Mouse (Mus musculus) forebrain, embryonic 12.5 days (tissue): Measurements from ENCODE around the gene Serpine2. TPM values are rescaled to one million over a fixed set of nuclear protein-coding genes. Genes with fewer than 3 reads are reported as not detected.

ENCODE experiments used
- ATAC-seq: fragments of 200-750 bp; cut with Nextera tagmentation; 2 replicates; pipeline ENCODE4 v1.8.0; 2017; ENCODE audit warnings: moderate TSS enrichment; ENCODE audit not compliant: low FRiP score
- H3K27ac ChIP-seq: fragments of 300-500 bp; sonication (generic); 2 replicates; pipeline ENCODE4 v1.5.1; 2016; ENCODE audit warnings: mild to moderate bottlenecking
- H3K27me3 ChIP-seq: fragments of 300-500 bp; sonication (generic); 2 replicates; pipeline ENCODE4 v1.6.1; 2016; ENCODE audit warnings: mild to moderate bottlenecking
- H3K36me3 ChIP-seq: fragments of 300-500 bp; sonication (generic); replicated peaks from 2 replicates; pipeline ENCODE4 v1.6.1; 2016; ENCODE audit warnings: mild to moderate bottlenecking
- H3K4me1 ChIP-seq: fragments of 300-500 bp; sonication (generic); 2 replicates; pipeline ENCODE4 v1.6.1; 2016
- H3K4me2 ChIP-seq: fragments of 300-500 bp; sonication (generic); 2 replicates; pipeline ENCODE4 v1.6.1; 2016; ENCODE audit warnings: mild to moderate bottlenecking, moderate library complexity
- H3K4me3 ChIP-seq: fragments of 300-500 bp; sonication (generic); replicated peaks from 2 replicates; pipeline ENCODE4 v1.5.1; 2016; ENCODE audit warnings: mild to moderate bottlenecking
- H3K9ac ChIP-seq: fragments of 300-500 bp; sonication (generic); 2 replicates; pipeline ENCODE4 v1.6.1; 2016; ENCODE audit warnings: mild to moderate bottlenecking
- H3K9me3 ChIP-seq: fragments of 300-500 bp; sonication (generic); 2 replicates; pipeline ENCODE4 v1.6.1; 2016
- WGBS: fragments of 180-500 bp; shearing (Covaris S2); methylation state at CpG from one replicate; pipeline ENCODE4 v1.1.7; 2016; 5-methylcytosine and 5-hydroxymethylcytosine counted together
- polyA plus RNA-seq: library from polyadenylated mRNA; unstranded; fragments of >200 nt; fragmentation: Nextera tagmentation; extraction: Ambion mirVana; gene quantifications from 2 replicates; pipeline ENCODE4 v1.2.1, GENCODE M21; 2016

Serpine2 gene
- polyA plus RNA-seq: 42.5 and 43.8 TPM in 2 replicates

- Histone ChIP-seq H3K9me3 (no peaks in the 10 kb centered on the region), H3K4me3 (no peak within 1 kb of the TSS), H3K4me1 (peaks cover 36% of the 10 kb centered on the region), H3K27me3 (peaks cover 59% of the 10 kb centered on the region), H3K36me3 (no peaks in the 10 kb centered on the region), H3K9ac (no peak within 1 kb of the TSS), H3K27ac (no peak within 1 kb of the TSS), H3K4me2 (no peak within 1 kb of the TSS)
- 18% methylated on average over 6 of the region's 6 CpGs for WGBS
- no peak for ATAC-seq
Observed at GRCm38 (mm10) chr1:79861130-79861942, at the start of gene Serpine2. TSS of gene Serpine2 (minus strand) at chr1:79861180.

DNA sequence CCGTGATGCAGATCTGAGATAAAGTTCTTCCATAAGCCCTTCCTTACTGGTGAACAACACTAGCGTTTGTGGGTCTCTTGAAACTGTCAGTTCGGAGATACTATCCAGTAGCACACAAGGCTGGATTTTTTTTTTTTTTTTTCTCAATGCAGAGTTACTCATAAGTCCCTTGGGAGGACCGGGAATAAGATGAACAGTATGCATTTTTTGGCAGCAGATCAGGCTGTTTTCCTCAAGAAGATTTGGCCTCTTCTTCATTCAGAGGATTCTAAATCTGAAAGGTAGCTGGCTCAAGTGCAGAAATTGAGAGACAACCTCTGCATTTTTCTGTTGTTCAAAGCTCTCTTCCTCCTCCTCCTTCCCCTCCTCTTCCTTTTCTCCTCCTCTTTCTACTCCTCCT lies 46.8 kb upstream of the Serpine2 start:
- H3K9me3 ChIP-seq: 0 out of 2 replicates have a peak, but pooled peaks cover 6% of the 10 kb centered on the region
- no peak overlapping the region for H3K4me2 ChIP-seq
- H3K9ac ChIP-seq: no peak overlapping the region
- no peak overlapping the region for H3K4me3 ChIP-seq
- no peaks in the 10 kb centered on the region for H3K36me3 ChIP-seq
- H3K4me1 ChIP-seq: no peaks in the 10 kb centered on the region
- WGBS: 91% methylated on average over 4 of the region's 4 CpGs
- H3K27me3 ChIP-seq: no peaks in the 10 kb centered on the region
- no peak overlapping the region for H3K27ac ChIP-seq
- ATAC-seq: no peak

GRCm38 (mm10) chr1:79905241-79905640 lies 44.3 kb upstream of the Serpine2 start:
- H3K4me3 ChIP-seq: no peak overlapping the region
- H3K4me2 ChIP-seq: no peak overlapping the region
- no peak overlapping the region for H3K27ac ChIP-seq
- 79% methylated on average over 3 of the region's 3 CpGs for WGBS
- H3K36me3 ChIP-seq: no peaks in the 10 kb centered on the region
- H3K9ac ChIP-seq: no peak overlapping the region
- ATAC-seq: no peak
- H3K9me3 ChIP-seq: no peaks in the 10 kb centered on the region
- H3K4me1 ChIP-seq: no peaks in the 10 kb centered on the region
- no peaks in the 10 kb centered on the region for H3K27me3 ChIP-seq

DNA sequence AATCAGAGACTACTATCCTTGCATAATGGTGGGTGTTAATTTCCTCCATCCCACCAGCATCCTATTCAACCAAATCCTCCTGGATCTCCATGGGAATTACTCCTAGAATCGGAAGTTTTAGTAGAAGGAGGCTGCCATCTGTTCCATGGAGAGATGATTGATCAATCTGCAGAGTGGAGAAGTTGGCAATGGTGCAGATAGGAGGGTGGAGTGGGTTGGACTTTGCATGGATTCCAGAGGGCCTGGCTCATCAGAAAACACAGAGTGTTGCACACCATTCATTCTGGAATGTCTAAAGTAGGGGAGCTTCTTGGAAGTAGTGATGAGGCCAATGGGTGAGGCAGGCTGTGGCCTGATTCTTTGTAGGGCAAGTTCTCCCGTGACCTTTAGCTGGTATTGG lies 41.9 kb upstream of the Serpine2 start:
- no peak for ATAC-seq
- H3K27ac ChIP-seq: no peak overlapping the region
- no peaks in the 10 kb centered on the region for H3K36me3 ChIP-seq
- no peak overlapping the region for H3K4me3 ChIP-seq
- no peaks in the 10 kb centered on the region for H3K9me3 ChIP-seq
- H3K27me3 ChIP-seq: no peaks in the 10 kb centered on the region
- H3K9ac ChIP-seq: no peak overlapping the region
- 82% methylated on average over 2 of the region's 2 CpGs for WGBS
- no peak overlapping the region for H3K4me2 ChIP-seq
- no peaks in the 10 kb centered on the region for H3K4me1 ChIP-seq

DNA sequence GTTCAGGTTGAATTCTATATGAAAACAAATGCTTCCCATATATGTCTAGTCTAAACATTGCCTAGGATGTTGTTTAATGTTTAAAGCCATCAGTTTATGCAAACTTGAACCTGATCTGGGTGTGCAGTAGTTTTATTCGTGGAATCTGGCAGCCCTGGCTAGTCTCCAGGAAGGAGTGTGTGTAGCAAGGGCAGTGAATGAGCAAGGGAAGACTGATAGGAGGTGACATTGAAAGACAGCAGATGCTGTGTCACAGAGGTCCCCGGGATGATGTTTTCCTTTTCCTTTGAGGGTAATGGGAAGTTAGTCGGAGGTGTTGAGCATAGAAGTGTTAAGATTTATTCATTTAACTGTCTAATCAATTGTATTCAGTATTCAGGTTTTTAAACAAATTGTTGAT lies 21.7 kb upstream of the Serpine2 start:
- no peaks in the 10 kb centered on the region for H3K4me1 ChIP-seq
- no peak overlapping the region for H3K4me2 ChIP-seq
- ATAC-seq: no peak
- no peaks in the 10 kb centered on the region for H3K9me3 ChIP-seq
- H3K36me3 ChIP-seq: no peaks in the 10 kb centered on the region
- H3K4me3 ChIP-seq: no peak overlapping the region
- H3K27me3 ChIP-seq: no peaks in the 10 kb centered on the region
- no peak overlapping the region for H3K27ac ChIP-seq
- H3K9ac ChIP-seq: no peak overlapping the region
- WGBS: 80% methylated on average over 3 of the region's 3 CpGs

DNA sequence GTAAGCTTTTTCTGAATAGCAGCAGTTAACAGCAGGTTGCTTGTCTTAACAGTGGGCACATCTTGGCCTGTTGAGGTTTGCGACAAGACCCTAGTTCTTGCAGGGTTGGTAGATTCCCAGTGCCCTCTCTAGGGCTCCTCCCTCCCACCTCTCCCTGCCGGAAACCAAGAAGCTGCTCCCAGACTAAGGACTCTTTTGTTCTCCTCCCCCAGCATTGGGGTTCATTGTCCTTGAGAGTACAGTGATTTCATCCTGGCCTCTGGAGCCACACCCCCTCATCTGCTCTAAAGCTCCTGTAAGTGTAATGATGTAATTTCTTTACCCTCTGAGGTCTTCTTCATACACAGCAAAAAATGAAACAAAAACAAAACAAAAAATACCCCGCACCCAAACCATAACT lies 13.8 kb upstream of the Serpine2 start:
- no peak overlapping the region for H3K27ac ChIP-seq

DNA sequence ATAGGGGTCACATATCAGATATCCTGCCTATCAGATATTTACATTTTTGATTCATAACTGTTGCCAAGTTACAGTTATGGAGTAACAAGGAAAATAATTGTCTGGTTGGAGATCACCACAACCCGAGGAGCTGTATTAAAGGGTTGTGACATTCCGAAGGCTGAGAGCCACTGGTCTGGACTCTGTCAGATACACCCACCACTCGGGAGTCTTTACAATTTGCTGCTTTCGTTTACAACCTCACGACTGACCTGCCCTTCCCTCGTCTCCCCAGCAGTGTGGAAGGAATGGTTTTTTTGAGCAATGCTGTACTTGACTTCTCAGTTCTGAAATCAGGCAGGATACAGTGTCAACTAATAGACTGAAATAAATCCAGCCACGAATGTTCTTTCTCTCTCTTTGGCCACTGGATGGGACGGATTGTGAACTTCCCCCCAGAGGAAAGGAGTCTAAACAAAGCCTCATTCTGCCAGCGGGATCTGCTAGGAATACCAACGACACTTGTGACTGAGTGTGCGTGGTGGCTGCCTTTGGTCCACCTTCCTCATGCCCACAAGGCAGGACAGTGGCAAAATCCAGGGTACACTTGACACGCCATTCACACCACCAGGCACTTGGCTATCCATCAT lies 455 bp downstream of the Serpine2 start:
- H3K4me2 ChIP-seq: no peak overlapping the region

More for the DNA sequence above, 13.8 kb upstream of the Serpine2 start:
- no peak overlapping the region for H3K4me3 ChIP-seq
- ATAC-seq: no peak
- H3K27me3 ChIP-seq: no peaks in the 10 kb centered on the region
- peaks cover 6% of the 10 kb centered on the region for H3K4me1 ChIP-seq
- H3K4me2 ChIP-seq: no peak overlapping the region
- H3K36me3 ChIP-seq: no peaks in the 10 kb centered on the region
- WGBS: 51% methylated on average over 3 of the region's 3 CpGs
- no peaks in the 10 kb centered on the region for H3K9me3 ChIP-seq
- no peak overlapping the region for H3K9ac ChIP-seq

GRCm38 (mm10) chr1:79859975-79860374 lies 1.0 kb downstream of the Serpine2 start:
- H3K27ac ChIP-seq: no peak overlapping the region
- no peaks in the 10 kb centered on the region for H3K9me3 ChIP-seq
- H3K9ac ChIP-seq: no peak overlapping the region
- H3K4me1 ChIP-seq: peaks cover 36% of the 10 kb centered on the region
- H3K27me3 ChIP-seq: peaks cover 67% of the 10 kb centered on the region
- WGBS: 83% methylated on average over 5 of the region's 5 CpGs
- ATAC-seq: no peak
- no peak overlapping the region for H3K4me3 ChIP-seq
- H3K36me3 ChIP-seq: no peaks in the 10 kb centered on the region
- no peak overlapping the region for H3K4me2 ChIP-seq

More for the DNA sequence above, 455 bp downstream of the Serpine2 start:
- Histone ChIP-seq H3K36me3 (no peaks in the 10 kb centered on the region), H3K27ac (no peak overlapping the region), H3K4me3 (no peak overlapping the region), H3K4me1 (peaks cover 36% of the 10 kb centered on the region), H3K27me3 (peaks cover 67% of the 10 kb centered on the region), H3K9ac (no peak overlapping the region), H3K9me3 (no peaks in the 10 kb centered on the region)
- WGBS: 41% methylated on average over 12 of the region's 12 CpGs
- no peak for ATAC-seq

DNA sequence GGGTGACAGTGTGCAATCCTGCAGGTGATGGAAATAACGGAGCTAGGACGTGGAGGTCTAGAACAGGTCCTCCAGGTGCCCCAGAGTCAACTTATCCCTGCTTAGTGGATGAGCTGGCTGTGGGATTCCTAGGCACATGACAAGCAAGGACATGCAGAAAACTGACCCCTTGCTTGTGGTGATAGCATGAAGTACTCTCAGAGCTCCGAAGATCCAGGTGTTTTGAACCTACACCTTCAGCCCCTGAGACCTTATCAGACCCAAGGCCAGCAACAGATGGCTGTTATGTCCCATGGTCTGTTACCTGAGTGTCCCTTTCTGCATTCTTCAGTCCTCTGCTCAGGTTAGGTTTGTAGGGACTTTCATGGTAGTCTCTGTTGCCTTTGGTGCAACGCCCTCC lies 2.0 kb downstream of the Serpine2 start:
- H3K27ac ChIP-seq: no peak overlapping the region
- H3K27me3 ChIP-seq: peaks cover 60% of the 10 kb centered on the region
- H3K9me3 ChIP-seq: no peaks in the 10 kb centered on the region
- H3K4me3 ChIP-seq: peak overlapping the region; percentile 65
- H3K4me2 ChIP-seq: peak overlapping the region; percentile 92
- peaks cover 36% of the 10 kb centered on the region for H3K4me1 ChIP-seq
- 27% methylated on average over 4 of the region's 4 CpGs for WGBS
- no peak; the same call in 1 of the 2 replicates for ATAC-seq
- peak overlapping the region; percentile 67 for H3K9ac ChIP-seq
- no peaks in the 10 kb centered on the region for H3K36me3 ChIP-seq

DNA sequence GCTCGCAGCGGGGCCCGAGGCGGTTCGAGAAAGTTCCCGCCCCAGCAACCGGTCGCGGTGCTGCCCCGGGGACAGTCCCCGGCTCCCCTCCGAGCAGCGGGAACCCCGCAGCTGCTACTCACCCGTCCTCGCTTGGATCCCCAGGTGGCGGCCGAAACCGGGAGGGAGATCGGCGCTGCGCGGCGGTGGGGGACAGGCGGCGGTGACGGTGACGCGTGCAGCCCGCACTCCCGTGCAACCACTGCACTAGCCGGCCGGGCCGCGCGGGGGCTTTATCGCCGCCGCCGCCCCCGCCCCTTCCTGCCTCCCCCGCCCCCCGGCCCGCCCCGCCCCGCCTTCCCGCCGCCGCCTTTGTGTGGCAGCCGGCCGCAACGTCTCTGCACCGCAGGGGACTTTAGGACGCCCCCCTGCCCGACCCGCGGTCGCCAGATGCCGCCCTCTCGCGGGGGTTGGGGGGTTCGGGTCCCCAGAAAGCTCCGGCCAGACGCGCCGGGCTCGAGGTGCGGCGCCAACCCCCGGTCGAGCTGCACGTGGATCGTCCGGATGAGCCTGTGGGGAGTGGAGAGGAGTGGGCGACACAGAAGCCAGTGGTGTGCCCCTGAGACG lies 2.5 kb downstream of the Serpine2 start:
- Histone ChIP-seq H3K4me1 (peaks cover 36% of the 10 kb centered on the region), H3K27me3 (peaks cover 59% of the 10 kb centered on the region), H3K36me3 (no peaks in the 10 kb centered on the region), H3K4me2 (peak overlapping the region; percentile 92), H3K9me3 (no peaks in the 10 kb centered on the region), H3K27ac (no peak overlapping the region), H3K9ac (peak overlapping the region; percentile 67), H3K4me3 (peak overlapping the region; percentile 65)
- peak; percentile 79 for ATAC-seq
- WGBS: under 1% methylated on average over 62 of the region's 76 CpGs

DNA sequence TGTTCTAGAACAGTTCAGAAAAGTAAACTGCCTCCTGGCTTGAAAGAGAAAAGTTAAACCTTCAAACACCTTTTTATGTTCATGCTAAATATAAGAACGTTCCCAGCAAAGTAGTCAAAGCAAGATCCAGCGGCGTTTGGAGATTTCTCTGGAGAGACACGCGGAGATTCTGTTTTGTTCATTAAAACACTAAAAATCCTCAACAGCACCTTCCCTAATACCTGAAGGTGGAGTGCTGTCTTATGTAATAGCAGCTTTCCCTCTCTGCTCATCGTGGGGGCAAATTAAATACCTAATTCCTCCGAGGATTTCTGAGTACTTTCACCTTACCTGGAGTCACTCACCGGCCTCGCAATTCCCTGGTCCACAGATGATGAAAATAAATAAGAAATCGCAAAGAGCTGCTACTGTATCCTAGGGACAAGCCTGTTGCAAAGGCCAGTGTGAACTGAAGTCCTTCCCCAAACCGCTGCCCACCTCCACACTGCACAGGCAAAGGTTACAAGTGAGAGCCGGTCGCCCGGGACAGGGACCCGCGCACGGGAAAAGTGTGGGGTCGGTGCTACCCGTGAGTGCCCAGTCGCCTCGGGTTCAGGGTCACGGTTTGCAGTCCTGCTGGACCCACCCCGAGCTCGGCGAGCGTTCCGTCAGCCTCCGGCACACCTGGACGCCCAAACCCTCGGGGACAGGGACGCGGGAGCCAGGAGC lies 3.1 kb downstream of the Serpine2 start:
- peak; percentile 25; the same call in 1 of the 2 replicates for ATAC-seq
- Histone ChIP-seq H3K27me3 (peaks cover 54% of the 10 kb centered on the region), H3K27ac (no peak overlapping the region), H3K36me3 (no peaks in the 10 kb centered on the region), H3K9me3 (no peaks in the 10 kb centered on the region), H3K4me2 (peak overlapping the region; percentile 92), H3K9ac (peak overlapping the region; percentile 67), H3K4me3 (peak overlapping the region; percentile 65), H3K4me1 (peaks cover 36% of the 10 kb centered on the region)
- WGBS: 3% methylated on average over 29 of the region's 32 CpGs

- H3K4me1 ChIP-seq: peaks cover 30% of the 10 kb centered on the region
- no peaks in the 10 kb centered on the region for H3K36me3 ChIP-seq
- no peaks in the 10 kb centered on the region for H3K9me3 ChIP-seq
- H3K4me3 ChIP-seq: no peak overlapping the region
- 36% methylated on average over 4 of the region's 4 CpGs for WGBS
- peaks cover 50% of the 10 kb centered on the region for H3K27me3 ChIP-seq
- H3K4me2 ChIP-seq: no peak overlapping the region
- H3K27ac ChIP-seq: no peak overlapping the region
- ATAC-seq: no peak
- H3K9ac ChIP-seq: no peak overlapping the region
Observed at GRCm38 (mm10) chr1:79856756-79857155, 4.2 kb downstream of the Serpine2 start.
